In the genomic region with DNA sequence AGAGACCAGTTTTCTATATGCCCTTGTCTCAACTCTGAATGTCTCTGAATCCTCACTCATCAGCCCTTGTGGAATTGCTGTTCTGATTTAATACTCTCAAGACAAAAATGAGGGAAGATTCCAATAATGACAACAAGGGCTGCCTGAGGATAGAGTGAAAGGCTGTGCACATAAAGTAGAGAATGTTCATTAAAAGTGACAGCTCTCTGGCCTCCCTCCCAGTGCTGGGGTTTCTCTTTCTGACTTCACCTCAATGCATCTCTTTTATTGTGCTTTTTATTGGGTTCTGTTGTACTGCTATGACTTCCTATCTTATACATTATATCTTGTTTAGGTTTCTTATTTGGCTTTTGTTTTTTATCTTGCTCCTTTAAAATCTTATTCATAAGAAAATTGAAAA, we compare ENCODE assay signal across 18 mouse cellular contexts.
DNase-seq lines count a peak whose midpoint lies in the region; ATAC-seq and TF ChIP-seq lines count a peak whose summit lies in the region.
"Had no signal": no experiment of that assay in that cellular context is flagged by ENCODE, and none has a peak within 500 bp of the region (broad histone marks: within the 10 kb centered on the region; RNA-seq: fewer than 3 reads in every experiment).

No protein-coding gene starts in this region.

- H3K27me3 ChIP-seq in hindbrain, postnatal 0 days (ENCODE audit: insufficient read depth, low read length) = no peaks in the 10 kb centered on the region
- no peaks in the 10 kb centered on the region for H3K27me3 ChIP-seq in hindbrain, embryonic 11.5 days (ENCODE audit: control insufficient read depth, insufficient read depth, low read length)
- H3K27me3 ChIP-seq in midbrain, postnatal 0 days (ENCODE audit: insufficient read depth, low read length) = no peaks in the 10 kb centered on the region
- no peaks in the 10 kb centered on the region for H3K27me3 ChIP-seq in midbrain, embryonic 16.5 days (ENCODE audit: control insufficient read depth, insufficient read depth, low read depth, low read length)
- H3K27me3 ChIP-seq: embryonic facial prominence, embryonic 12.5 days; hindbrain, embryonic 13.5 days had no signal

- no peak for TF ChIP-seq CTCF in hindbrain, postnatal 0 days (IDR thresholded peaks at IDR 0.05; ENCODE audit: low read depth)
- TF ChIP-seq CTCF in midbrain, postnatal 0 days (IDR thresholded peaks at IDR 0.05) = no peak

- no peak overlapping the region for H3K4me2 ChIP-seq in hindbrain, postnatal 0 days (ENCODE audit: low read depth, low read length)
- H3K4me2 ChIP-seq in hindbrain, embryonic 11.5 days (replicated peaks; ENCODE audit: low read depth, low read length) = no peak overlapping the region
- H3K4me2 ChIP-seq in midbrain, postnatal 0 days (ENCODE audit: low read depth, low read length, poor library complexity, severe bottlenecking) = no peak overlapping the region
- H3K4me2 ChIP-seq in midbrain, embryonic 16.5 days (ENCODE audit: low read length) = no peak overlapping the region
- H3K4me2 ChIP-seq: embryonic facial prominence, embryonic 12.5 days; hindbrain, embryonic 13.5 days had no signal

- H3K9ac ChIP-seq in hindbrain, postnatal 0 days (replicated peaks; ENCODE audit: low read length) = no peak overlapping the region
- no peak overlapping the region for H3K9ac ChIP-seq in hindbrain, embryonic 11.5 days (ENCODE audit: low read depth, low read length)
- H3K9ac ChIP-seq in midbrain, postnatal 0 days (replicated peaks; ENCODE audit: low read length, poor library complexity, severe bottlenecking) = no peak overlapping the region
- H3K9ac ChIP-seq in midbrain, embryonic 16.5 days (ENCODE audit: low read depth, low read length) = no peak overlapping the region
- H3K9ac ChIP-seq: embryonic facial prominence, embryonic 12.5 days; hindbrain, embryonic 13.5 days had no signal

- H3K4me3 ChIP-seq in hindbrain, postnatal 0 days (ENCODE audit: low read length) = no peak overlapping the region
- H3K4me3 ChIP-seq in hindbrain, embryonic 11.5 days (ENCODE audit: low read depth, low read length) = no peak overlapping the region
- no peak overlapping the region for H3K4me3 ChIP-seq in midbrain, postnatal 0 days (ENCODE audit: low read depth, low read length)
- no peak overlapping the region for H3K4me3 ChIP-seq in midbrain, embryonic 16.5 days (ENCODE audit: low read depth, low read length)
- H3K4me3 ChIP-seq: embryonic facial prominence, embryonic 12.5 days; heart, embryonic 10.5 days; hindbrain, embryonic 13.5 days had no signal

- no peaks in the 10 kb centered on the region for H3K4me1 ChIP-seq in hindbrain, postnatal 0 days (ENCODE audit: insufficient read depth, low read length)
- no peaks in the 10 kb centered on the region for H3K4me1 ChIP-seq in hindbrain, embryonic 11.5 days (replicated peaks; ENCODE audit: control insufficient read depth, insufficient read depth, low read length)
- no peaks in the 10 kb centered on the region for H3K4me1 ChIP-seq in midbrain, postnatal 0 days (ENCODE audit: insufficient read depth, low read length)
- no peaks in the 10 kb centered on the region for H3K4me1 ChIP-seq in midbrain, embryonic 16.5 days (ENCODE audit: control insufficient read depth, insufficient read depth, low read length)
- H3K4me1 ChIP-seq: embryonic facial prominence, embryonic 12.5 days; heart, embryonic 10.5 days; hindbrain, embryonic 13.5 days had no signal

- DNase-seq in hindbrain, postnatal 0 days (ENCODE audit: low spot score) = peak; percentile 12
- no peak for DNase-seq in hindbrain, embryonic 11.5 days (ENCODE audit: low spot score)
- peak; percentile 2 for DNase-seq in midbrain, postnatal 0 days (ENCODE audit: low spot score)
- peak; percentile 7 for DNase-seq in brain, adult 2 months (ENCODE audit: low read depth, low spot score)
- DNase-seq in lung, postnatal 25 days (ENCODE audit: low spot score) = no peak
- DNase-seq: adrenal gland, adult 8-10 months; adrenal gland, postnatal 36 days; cerebellum, adult 11-12 months; cerebellum, adult 9-11 months; gastrocnemius, postnatal 10 days; heart, adult 18-20 months; heart, postnatal 10 days; heart, postnatal 4 days had no signal

- H3K9me3 ChIP-seq in hindbrain, postnatal 0 days (ENCODE audit: low read length) = no peaks in the 10 kb centered on the region
- H3K9me3 ChIP-seq in hindbrain, embryonic 11.5 days (ENCODE audit: control insufficient read depth, low read length) = no peaks in the 10 kb centered on the region
- H3K9me3 ChIP-seq in midbrain, postnatal 0 days (ENCODE audit: low read length) = no peaks in the 10 kb centered on the region
- no peaks in the 10 kb centered on the region for H3K9me3 ChIP-seq in midbrain, embryonic 16.5 days (replicated peaks; ENCODE audit: control insufficient read depth, low read length, poor library complexity, severe bottlenecking)
- H3K9me3 ChIP-seq: embryonic facial prominence, embryonic 12.5 days; heart, embryonic 10.5 days; hindbrain, embryonic 13.5 days had no signal

- H3K27ac ChIP-seq in hindbrain, postnatal 0 days = no peak overlapping the region
- no peak overlapping the region for H3K27ac ChIP-seq in hindbrain, embryonic 11.5 days (ENCODE audit: low read depth, low read length)
- no peak overlapping the region for H3K27ac ChIP-seq in midbrain, postnatal 0 days (ENCODE audit: low read depth, low read length)
- no peak overlapping the region for H3K27ac ChIP-seq in midbrain, embryonic 16.5 days (ENCODE audit: low read length)
- H3K27ac ChIP-seq: embryonic facial prominence, embryonic 12.5 days; heart, embryonic 10.5 days; hindbrain, embryonic 13.5 days had no signal

- H3K36me3 ChIP-seq in hindbrain, postnatal 0 days (ENCODE audit: insufficient read depth, low read length) = no peaks in the 10 kb centered on the region
- H3K36me3 ChIP-seq in hindbrain, embryonic 11.5 days (ENCODE audit: control insufficient read depth, insufficient read depth, low read length) = no peaks in the 10 kb centered on the region
- H3K36me3 ChIP-seq in midbrain, postnatal 0 days (ENCODE audit: insufficient read depth, low read length) = no peaks in the 10 kb centered on the region
- H3K36me3 ChIP-seq in midbrain, embryonic 16.5 days (ENCODE audit: control insufficient read depth, insufficient read depth, low read length) = no peaks in the 10 kb centered on the region
- H3K36me3 ChIP-seq: embryonic facial prominence, embryonic 12.5 days; heart, embryonic 10.5 days; hindbrain, embryonic 13.5 days had no signal

- no peak for ATAC-seq in hindbrain, postnatal 0 days
- ATAC-seq in hindbrain, embryonic 11.5 days (ENCODE audit: low FRiP score) = no peak
- no peak for ATAC-seq in midbrain, postnatal 0 days (ENCODE audit: low FRiP score)
- ATAC-seq in midbrain, embryonic 16.5 days = no peak
- ATAC-seq: forebrain, embryonic 16.5 days had no signal

Comparison
In these comparisons a context has a peak if more than half of its experiments do, and no peak if none do; other contexts are left out.
1. DNase-seq: peak in hindbrain, postnatal 0 days (single experiment), midbrain, postnatal 0 days (single experiment) and brain, adult 2 months (single experiment); none in hindbrain, embryonic 11.5 days (single experiment) and lung, postnatal 25 days (single experiment).